Mouse (Mus musculus) embryonic facial prominence, embryonic 13.5 days (tissue): ENCODE data around the gene Rad51b. TPM values are rescaled to one million over a fixed set of nuclear protein-coding genes. Genes with fewer than 3 reads are reported as not detected.

Source experiments
- ATAC-seq: fragments of 200-750 bp; cut with Nextera tagmentation; 2 replicates; pipeline ENCODE4 v1.8.0; 2017; ENCODE audit warnings: low read depth; ENCODE audit not compliant: insufficient number of reproducible peaks, insufficient read depth, low FRiP score, low TSS enrichment
- H3K27ac ChIP-seq: fragments of 300-500 bp; sonication (generic); 2 replicates; pipeline ENCODE4 v1.5.1; 2015; ENCODE audit warnings: moderate library complexity, mild to moderate bottlenecking, inconsistent platforms
- H3K27me3 ChIP-seq: fragments of 300-500 bp; sonication (generic); 2 replicates; pipeline ENCODE4 v1.6.1; 2015; ENCODE audit warnings: mild to moderate bottlenecking, inconsistent platforms
- H3K36me3 ChIP-seq: fragments of 300-500 bp; sonication (generic); 2 replicates; pipeline ENCODE4 v1.6.1; 2015; ENCODE audit warnings: mild to moderate bottlenecking, inconsistent platforms
- H3K4me1 ChIP-seq: fragments of 300-500 bp; sonication (generic); 2 replicates; pipeline ENCODE4 v1.6.1; 2015; ENCODE audit warnings: inconsistent platforms
- H3K4me2 ChIP-seq: fragments of 300-500 bp; sonication (generic); 2 replicates; pipeline ENCODE4 v1.6.1; 2015; ENCODE audit warnings: moderate library complexity, mild to moderate bottlenecking, inconsistent platforms
- H3K4me3 ChIP-seq: fragments of 300-500 bp; sonication (generic); 2 replicates; pipeline ENCODE4 v1.5.1; 2015; ENCODE audit warnings: mild to moderate bottlenecking, inconsistent platforms
- H3K9ac ChIP-seq: fragments of 300-500 bp; sonication (generic); 2 replicates; pipeline ENCODE4 v1.6.1; 2015; ENCODE audit warnings: mild to moderate bottlenecking, inconsistent platforms
- H3K9me3 ChIP-seq: fragments of 300-500 bp; sonication (generic); 2 replicates; pipeline ENCODE4 v1.6.1; 2016; ENCODE audit warnings: inconsistent platforms
- WGBS: fragments of 180-500 bp; shearing (Covaris S2); methylation state at CpG from one replicate; pipeline ENCODE4 v1.1.7; 2015; ENCODE audit warnings: mixed read lengths; 5-methylcytosine and 5-hydroxymethylcytosine counted together
- polyA plus RNA-seq: library from polyadenylated mRNA; unstranded; fragments of >200 nt; fragmentation: Nextera tagmentation; extraction: Ambion mirVana; gene quantifications from 2 replicates; pipeline ENCODE4 v1.2.1, GENCODE M21; 2015

The Rad51b gene
- polyA plus RNA-seq, 1 experiment from 2014 or later, result 8.8 TPM

- Histone ChIP-seq H3K9me3 (no peaks in the 10 kb centered on the region), H3K4me1 (peaks cover 97% of the 10 kb centered on the region), H3K36me3 (no peaks in the 10 kb centered on the region), H3K4me2 (0 out of 2 replicates have a peak overlapping the region, but pooled peaks have one; percentile 20), H3K4me3 (no peak overlapping the region), H3K27me3 (no peaks in the 10 kb centered on the region), H3K27ac (peak overlapping the region; percentile 87), H3K9ac (no peak overlapping the region)
- no peak for ATAC-seq
- 49% methylated on average over 11 of the region's 11 CpGs for WGBS
These were observed 545.9 kb downstream of the Rad51b start for GRCm38 (mm10) chr12:79843002-79843401.

GRCm38 (mm10) chr12:79843496-79843895 lies 546.4 kb downstream of the Rad51b start:
- no peaks in the 10 kb centered on the region for H3K36me3 ChIP-seq
- no peak overlapping the region for H3K4me3 ChIP-seq
- H3K27me3 ChIP-seq, result no peaks in the 10 kb centered on the region
- 16% methylated on average over 6 of the region's 6 CpGs for WGBS
- peaks cover 97% of the 10 kb centered on the region for H3K4me1 ChIP-seq
- H3K9ac ChIP-seq, result no peak overlapping the region
- H3K27ac ChIP-seq, result peak overlapping the region; percentile 87
- no peaks in the 10 kb centered on the region for H3K9me3 ChIP-seq
- H3K4me2 ChIP-seq, result no peak overlapping the region
- no peak for ATAC-seq

GRCm38 (mm10) chr12:79846247-79847151 lies 549.4 kb downstream of the Rad51b start:
- Histone ChIP-seq H3K4me3 (no peak overlapping the region), H3K4me2 (0 out of 2 replicates have a peak overlapping the region, but pooled peaks have one; percentile 3), H3K9ac (no peak overlapping the region), H3K27me3 (no peaks in the 10 kb centered on the region), H3K9me3 (no peaks in the 10 kb centered on the region), H3K36me3 (no peaks in the 10 kb centered on the region), H3K27ac (peak overlapping the region; percentile 90), H3K4me1 (peaks cover 87% of the 10 kb centered on the region)
- ATAC-seq, result peak; percentile 70
- 23% methylated on average over 7 of the region's 7 CpGs for WGBS

- no peak for ATAC-seq
- Histone ChIP-seq H3K4me3 (no peak overlapping the region), H3K4me1 (peaks cover 74% of the 10 kb centered on the region), H3K4me2 (no peak overlapping the region), H3K27me3 (no peaks in the 10 kb centered on the region), H3K9me3 (no peaks in the 10 kb centered on the region), H3K9ac (no peak overlapping the region), H3K36me3 (no peaks in the 10 kb centered on the region), H3K27ac (peak overlapping the region; percentile 90)
- WGBS, result 30% methylated on average over 13 of the region's 13 CpGs
These were observed 551.5 kb downstream of the Rad51b start for GRCm38 (mm10) chr12:79848539-79848938.

GRCm38 (mm10) chr12:79850021-79850420 lies 552.9 kb downstream of the Rad51b start:
- no peak for ATAC-seq
- no peaks in the 10 kb centered on the region for H3K9me3 ChIP-seq

GRCm38 (mm10) chr12:79851898-79852297 lies 554.8 kb downstream of the Rad51b start:
- Histone ChIP-seq H3K9me3 (no peaks in the 10 kb centered on the region), H3K4me2 (no peak overlapping the region), H3K27ac (no peak overlapping the region), H3K27me3 (no peaks in the 10 kb centered on the region), H3K4me3 (no peak overlapping the region), H3K4me1 (peaks cover 66% of the 10 kb centered on the region), H3K9ac (no peak overlapping the region), H3K36me3 (no peaks in the 10 kb centered on the region)
- ATAC-seq, result no peak
- 79% methylated on average over 8 of the region's 8 CpGs for WGBS

More at GRCm38 (mm10) chr12:79850021-79850420, 552.9 kb downstream of the Rad51b start:
- H3K27ac ChIP-seq, result no peak overlapping the region; the same call in 1 of the 2 replicates
- no peak overlapping the region for H3K4me2 ChIP-seq
- H3K4me1 ChIP-seq, result peaks cover 66% of the 10 kb centered on the region
- no peaks in the 10 kb centered on the region for H3K27me3 ChIP-seq
- WGBS, result 87% methylated on average over 5 of the region's 5 CpGs
- H3K36me3 ChIP-seq, result no peaks in the 10 kb centered on the region
- no peak overlapping the region for H3K9ac ChIP-seq
- no peak overlapping the region for H3K4me3 ChIP-seq

- Histone ChIP-seq H3K4me1 (peaks cover 66% of the 10 kb centered on the region), H3K27me3 (no peaks in the 10 kb centered on the region), H3K9ac (no peak overlapping the region), H3K27ac (no peak overlapping the region), H3K4me2 (no peak overlapping the region), H3K36me3 (no peaks in the 10 kb centered on the region), H3K9me3 (no peaks in the 10 kb centered on the region), H3K4me3 (no peak overlapping the region)
- 96% methylated on average over 4 of the region's 4 CpGs for WGBS
- ATAC-seq, result no peak
These were observed 555.5 kb downstream of the Rad51b start for GRCm38 (mm10) chr12:79852606-79853005.

GRCm38 (mm10) chr12:79853901-79854490 lies 556.9 kb downstream of the Rad51b start:
- H3K4me2 ChIP-seq, result no peak overlapping the region
- ATAC-seq, result no peak
- no peak overlapping the region for H3K4me3 ChIP-seq
- H3K9ac ChIP-seq, result no peak overlapping the region
- H3K27me3 ChIP-seq, result no peaks in the 10 kb centered on the region
- peaks cover 66% of the 10 kb centered on the region for H3K4me1 ChIP-seq
- 48% methylated on average over 5 of the region's 5 CpGs for WGBS
- no peaks in the 10 kb centered on the region for H3K9me3 ChIP-seq
- no peaks in the 10 kb centered on the region for H3K36me3 ChIP-seq
- H3K27ac ChIP-seq, result no peak overlapping the region

- WGBS, result 86% methylated on average over 2 of the region's 2 CpGs
- H3K4me1 ChIP-seq, result peaks cover 66% of the 10 kb centered on the region
- H3K4me2 ChIP-seq, result no peak overlapping the region
- H3K4me3 ChIP-seq, result no peak overlapping the region
- no peak overlapping the region for H3K27ac ChIP-seq
- no peak overlapping the region for H3K9ac ChIP-seq
- no peaks in the 10 kb centered on the region for H3K27me3 ChIP-seq
- H3K36me3 ChIP-seq, result no peaks in the 10 kb centered on the region
- no peak for ATAC-seq
- H3K9me3 ChIP-seq, result no peaks in the 10 kb centered on the region
These were observed 557.4 kb downstream of the Rad51b start for GRCm38 (mm10) chr12:79854507-79854906.

GRCm38 (mm10) chr12:79856116-79856909 lies 559.2 kb downstream of the Rad51b start:
- 60% methylated on average over 11 of the region's 11 CpGs for WGBS
- Histone ChIP-seq H3K4me1 (peaks cover 72% of the 10 kb centered on the region), H3K4me2 (peak overlapping the region; percentile 7; the same call in 1 of the 2 replicates), H3K27me3 (no peaks in the 10 kb centered on the region), H3K4me3 (no peak overlapping the region), H3K36me3 (no peaks in the 10 kb centered on the region), H3K27ac (peak overlapping the region; percentile 73), H3K9ac (no peak overlapping the region), H3K9me3 (no peaks in the 10 kb centered on the region)
- ATAC-seq, result no peak

GRCm38 (mm10) chr12:79857704-79858103 lies 560.6 kb downstream of the Rad51b start:
- peaks cover 65% of the 10 kb centered on the region for H3K4me1 ChIP-seq

More at GRCm38 (mm10) chr12:79857704-79858103, 560.6 kb downstream of the Rad51b start:
- Histone ChIP-seq H3K36me3 (no peaks in the 10 kb centered on the region), H3K9ac (no peak overlapping the region), H3K27ac (peak overlapping the region; percentile 73; the same call in 1 of the 2 replicates), H3K4me2 (no peak overlapping the region), H3K9me3 (no peaks in the 10 kb centered on the region), H3K4me3 (no peak overlapping the region), H3K27me3 (no peaks in the 10 kb centered on the region)
- 34% methylated on average over 6 of the region's 6 CpGs for WGBS
- ATAC-seq, result no peak
